Mouse (Mus musculus) layer of hippocampus, adult 8-10 months (tissue): ENCODE results near the gene Pam. TPM values are rescaled to one million over a fixed set of nuclear protein-coding genes. Genes with fewer than 3 reads are reported as not detected.
"Not testable (repeated sequence)": the region's sequence is repeated elsewhere in the genome, so short reads cannot be mapped to it uniquely, and the experiment has no call there.

Experiments used
- DNase-seq, 2 experiments: peaks; one replicate each; pipeline ENCODE4 v3.0.0; 2022; ENCODE audit warnings: low spot score in 2 of 2
- total RNA-seq, 4 experiments: library from RNA; stranded (reverse); gene quantifications; 2 replicates each; pipeline ENCODE4 v1.2.4; 2022

The Pam gene
- total RNA-seq, 4 experiments from 2014 or later, result 190 to 224 (median 205) TPM

GRCm38 (mm10) chr1:98042425-98042824, 53.0 kb downstream of the Pam start:
- DNase-seq, result no peak

GRCm38 (mm10) chr1:98038252-98038651, 57.2 kb downstream of the Pam start:
- DNase-seq, result no peak

- DNase-seq, result no peak
These were observed 59.7 kb downstream of the Pam start for GRCm38 (mm10) chr1:98035736-98036135.

GRCm38 (mm10) chr1:98031802-98032201, 63.6 kb downstream of the Pam start:
- DNase-seq, result peak; percentile 73 to 80

- DNase-seq, result no peak
These were observed 66.4 kb downstream of the Pam start for GRCm38 (mm10) chr1:98029025-98029424.

- no peak for DNase-seq
These were observed 67.0 kb downstream of the Pam start for GRCm38 (mm10) chr1:98028468-98028867.

GRCm38 (mm10) chr1:98027959-98028358, 67.5 kb downstream of the Pam start:
- no peak for DNase-seq

- DNase-seq, result no peak
These were observed 69.4 kb downstream of the Pam start for GRCm38 (mm10) chr1:98025924-98026640.

- no peak for DNase-seq
These were observed 71.6 kb downstream of the Pam start for GRCm38 (mm10) chr1:98023866-98024265.

GRCm38 (mm10) chr1:98018987-98019386, 76.5 kb downstream of the Pam start:
- DNase-seq, result no peak

GRCm38 (mm10) chr1:98016004-98016848, 79.2 kb downstream of the Pam start:
- no peak for DNase-seq

- DNase-seq, result no peak
These were observed 79.9 kb downstream of the Pam start for GRCm38 (mm10) chr1:98015564-98015963.

GRCm38 (mm10) chr1:98002561-98003425, 92.7 kb downstream of the Pam start:
- DNase-seq, result peak; percentile 71 to 77

GRCm38 (mm10) chr1:97999465-97999864, 96.0 kb downstream of the Pam start:
- no peak for DNase-seq

GRCm38 (mm10) chr1:97998961-97999360, 96.5 kb downstream of the Pam start:
- not testable (repeated sequence) for DNase-seq

GRCm38 (mm10) chr1:97997088-97997487, 98.4 kb downstream of the Pam start:
- DNase-seq, result no peak

- no peak for DNase-seq
These were observed 103.5 kb downstream of the Pam start for GRCm38 (mm10) chr1:97991976-97992375.

GRCm38 (mm10) chr1:97983189-97983588, 112.3 kb downstream of the Pam start:
- no peak for DNase-seq

GRCm38 (mm10) chr1:97979422-97979821, 116.0 kb downstream of the Pam start:
- DNase-seq, result no peak

- DNase-seq, result no peak
These were observed 117.9 kb downstream of the Pam start for GRCm38 (mm10) chr1:97977521-97977920.

- DNase-seq, result peak in 1 of 2 experiments; percentile 59
These were observed 118.5 kb downstream of the Pam start for GRCm38 (mm10) chr1:97976873-97977473.
